Mouse (Mus musculus): ENCODE measurements around the gene Trmo.

Gene Trmo

GRCm38 (mm10) chr4:46370406-46370805 is 18.8 kb downstream of the Trmo start:
- DNase-seq, result no peak

- no peak for DNase-seq
Measured at GRCm38 (mm10) chr4:46369070-46369469, 20.2 kb downstream of the Trmo start.

GRCm38 (mm10) chr4:46367487-46367959 is 21.7 kb downstream of the Trmo start:
- DNase-seq, result peak; percentile 84

- no peak for DNase-seq
Measured at GRCm38 (mm10) chr4:46364360-46364759, 24.9 kb downstream of the Trmo start.

GRCm38 (mm10) chr4:46361258-46361657 is 28.0 kb downstream of the Trmo start:
- DNase-seq, result no peak

- DNase-seq, result no peak
Measured at GRCm38 (mm10) chr4:46359539-46360253, 29.5 kb downstream of the Trmo start.

- DNase-seq, result peak; percentile 77
Measured at GRCm38 (mm10) chr4:46356351-46357133, 32.7 kb downstream of the Trmo start.

- DNase-seq, result no peak
Measured at GRCm38 (mm10) chr4:46353045-46353444, 36.2 kb downstream of the Trmo start.

- DNase-seq, result no peak
Measured at GRCm38 (mm10) chr4:46349530-46349929, 39.7 kb downstream of the Trmo start.

GRCm38 (mm10) chr4:46348897-46349296 is 40.3 kb downstream of the Trmo start:
- peak; percentile 2 for DNase-seq

GRCm38 (mm10) chr4:46347580-46348515 is 41.4 kb downstream of the Trmo start:
- peak; percentile 24 for DNase-seq

- DNase-seq, result peak; percentile 4
Measured at GRCm38 (mm10) chr4:46347141-46347540, 42.1 kb downstream of the Trmo start.

GRCm38 (mm10) chr4:46346221-46346620 is 43.0 kb downstream of the Trmo start:
- peak; percentile 4 for DNase-seq

GRCm38 (mm10) chr4:46345773-46346100 is 43.5 kb downstream of the Trmo start:
- no peak for DNase-seq

GRCm38 (mm10) chr4:46345056-46345772 is 44.0 kb downstream of the Trmo start:
- peak; percentile 23 for DNase-seq

- DNase-seq, result peak; percentile 63
Measured at GRCm38 (mm10) chr4:46344288-46344687, 44.9 kb downstream of the Trmo start.

GRCm38 (mm10) chr4:46343596-46344260 is 45.5 kb downstream of the Trmo start, which contains the start of gene Foxe1:
Foxe1 (plus strand) TSS chr4:46343609.
- no peak for DNase-seq

- peak; percentile 65 for DNase-seq
Measured at GRCm38 (mm10) chr4:46342711-46343286, 46.4 kb downstream of the Trmo start.

- peak; percentile 11 for DNase-seq
Measured at GRCm38 (mm10) chr4:46341831-46342680, 47.2 kb downstream of the Trmo start.

- peak; percentile 32 for DNase-seq
Measured at GRCm38 (mm10) chr4:46339584-46339983, 49.7 kb downstream of the Trmo start.
